Comparison of ENCODE assay signal across 8 mouse cellular contexts in the genomic region with DNA sequence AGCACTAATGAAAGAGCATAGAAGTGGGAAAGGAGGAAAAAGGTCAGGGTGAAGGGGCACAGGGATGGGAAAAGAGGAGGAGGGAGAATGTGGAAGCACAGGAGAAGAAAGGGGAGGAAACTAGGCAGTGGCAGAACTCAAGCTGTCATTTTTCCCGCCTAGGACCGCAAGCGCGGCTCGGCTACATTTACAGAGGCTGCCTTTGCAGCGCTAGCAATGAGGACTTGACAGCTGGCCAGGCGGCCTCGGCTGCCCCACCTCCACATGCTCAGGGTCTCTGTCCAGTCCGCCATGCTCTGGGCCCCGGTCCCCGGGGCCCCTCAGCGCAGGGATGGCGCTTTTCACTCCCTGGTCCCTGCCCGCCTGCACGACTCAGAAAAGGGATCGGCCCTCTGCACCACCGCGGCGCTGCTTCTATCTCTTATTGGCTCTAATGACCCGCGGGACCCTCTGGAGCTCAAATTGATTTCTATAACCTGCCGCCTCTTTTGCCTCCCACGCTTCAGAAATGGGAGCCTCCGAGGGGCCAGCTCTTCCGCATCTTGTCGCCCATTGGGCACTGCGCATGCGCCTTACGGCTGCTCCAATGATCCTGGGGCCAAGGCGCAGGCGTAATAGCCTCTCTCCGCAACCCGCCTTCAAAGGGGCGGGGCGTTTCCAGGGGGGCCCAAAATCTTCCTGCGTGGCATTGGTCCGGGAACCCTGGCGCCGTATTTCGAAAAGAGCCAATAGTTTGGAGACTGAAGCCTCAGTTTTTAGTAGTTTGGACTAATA. TPM values are rescaled to one million over a fixed set of nuclear protein-coding genes. Genes with fewer than 3 reads are reported as not detected.
DNase-seq lines count a peak whose midpoint lies in the region; ATAC-seq lines count a peak whose summit lies in the region.

A gene (minus strand): TSS at position 517 of the 774 bp plus-strand sequence.

- H3K36me3 ChIP-seq in intestine, embryonic 14.5 days (ENCODE audit: control insufficient read depth, insufficient read depth, low read length) = no peaks in the 10 kb centered on the region

- peak within 1 kb of the TSS; percentile 51 for H3K9ac ChIP-seq in intestine, embryonic 14.5 days (ENCODE audit: low read length)

- H3K4me2 ChIP-seq in intestine, embryonic 14.5 days (ENCODE audit: low read length) = peak within 1 kb of the TSS; percentile 60

- 12% methylated on average over 34 of the region's 40 CpGs for WGBS in intestine, embryonic 14.5 days

- peak within 1 kb of the TSS; percentile 74 for H3K27ac ChIP-seq in intestine, embryonic 14.5 days (ENCODE audit: low read depth)

- DNase-seq in adipocyte (ENCODE audit: low spot score) = peak; percentile 95
- peak; percentile 94 for DNase-seq in embryo, embryonic 10 days (ENCODE audit: low spot score)
- peak; percentile 92 for DNase-seq in gastrocnemius, postnatal 14 days
- peak; percentile 87 for DNase-seq in intestine, embryonic 14.5 days (ENCODE audit: low spot score)
- DNase-seq in left cerebral cortex, postnatal 14 days (ENCODE audit: low spot score in 2 of 2) = peak; percentile 89 to 90
- DNase-seq in mesoderm, embryonic 11.5 days (ENCODE audit: low read depth, low spot score) = peak; percentile 95
- peak; percentile 78 to 80 for DNase-seq in right cerebral cortex, postnatal 36 days (ENCODE audit: low spot score in 2 of 2)
- DNase-seq in yolk sac, embryonic 10.5 days (ENCODE audit: low spot score) = peak; percentile 83

- intact Hi-C loops in gastrocnemius, postnatal 14 days (cut with DNase I; ENCODE audit: low total_unique reads) = no loop called here
- intact Hi-C loops in left cerebral cortex, postnatal 14 days (cut with DNase I) = no loop called here

- H3K4me3 ChIP-seq in intestine, embryonic 14.5 days (ENCODE audit: low read depth, low read length) = peak within 1 kb of the TSS; percentile 56

- ATAC-seq in intestine, embryonic 14.5 days (replicated peaks; ENCODE audit: low FRiP score, low TSS enrichment, low read depth) = peak; percentile 81

- no peaks in the 10 kb centered on the region for H3K9me3 ChIP-seq in intestine, embryonic 14.5 days (ENCODE audit: control insufficient read depth, low read length)

- 0 out of 2 replicates have a peak, but pooled peaks cover 3% of the 10 kb centered on the region for H3K4me1 ChIP-seq in intestine, embryonic 14.5 days (replicated peaks; ENCODE audit: control insufficient read depth, insufficient read depth, low read length)

- no peaks in the 10 kb centered on the region for H3K27me3 ChIP-seq in intestine, embryonic 14.5 days (replicated peaks; ENCODE audit: control insufficient read depth, insufficient read depth, low read length)

RNA-seq across cellular contexts. Expression of the gene that starts here (rescaled TPM):
- total RNA-seq in gastrocnemius, postnatal 14 days (2021) = 1 to 10 TPM; 1.6 to 3.0 TPM
- 11.6 and 11.7 TPM in 2 replicates for polyA plus RNA-seq in intestine, embryonic 14.5 days (2014; fragmentation: Nextera tagmentation; extraction: Ambion mirVana)
- 1 to 10 TPM; 3.3 to 4.4 TPM for total RNA-seq in left cerebral cortex, postnatal 14 days (2021)

Comparison
In these comparisons a context has a peak if more than half of its experiments do, and no peak if none do; other contexts are left out.
1. Peak in every context shown above with its lines: DNase-seq, ATAC-seq, H3K4me3 ChIP-seq and H3K27ac ChIP-seq.